Mouse (Mus musculus) T-helper 1 cell (primary cell): ENCODE results near the gene Bpifb1.
"Not testable (repeated sequence)": the region's sequence is repeated elsewhere in the genome, so short reads cannot be mapped to it uniquely, and the experiment has no call there.

Experiments used
- in situ Hi-C: fragments of 300-600 bp; cut with MboI, MseI; formaldehyde crosslinking; loops from one replicate; pipeline ENCODE4 v1.15.1; 2025; ENCODE audit warnings: high pct_unique_total_duplicates

Gene Bpifb1

DNA sequence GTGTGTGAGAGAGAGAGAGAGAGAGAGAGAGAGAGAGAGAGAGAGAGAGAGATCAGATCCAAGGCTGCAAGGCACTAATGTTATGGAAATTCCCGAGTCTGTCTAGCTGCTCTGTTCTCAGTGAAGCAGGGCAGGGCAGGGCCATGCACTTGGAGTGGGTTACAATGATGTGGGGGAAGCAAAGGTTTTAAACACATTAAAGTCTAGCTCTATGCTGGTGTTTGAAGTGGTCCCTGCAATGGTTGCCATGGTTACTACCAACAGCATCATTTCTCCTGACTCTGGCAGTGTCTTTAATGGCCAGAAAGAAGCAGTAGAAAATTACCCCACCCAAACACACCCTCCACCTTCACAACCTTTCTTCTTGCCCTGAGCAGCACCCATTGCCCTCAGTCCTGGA lies 20.5 kb downstream of the Bpifb1 start:
- in situ Hi-C loops: no loop called here

DNA sequence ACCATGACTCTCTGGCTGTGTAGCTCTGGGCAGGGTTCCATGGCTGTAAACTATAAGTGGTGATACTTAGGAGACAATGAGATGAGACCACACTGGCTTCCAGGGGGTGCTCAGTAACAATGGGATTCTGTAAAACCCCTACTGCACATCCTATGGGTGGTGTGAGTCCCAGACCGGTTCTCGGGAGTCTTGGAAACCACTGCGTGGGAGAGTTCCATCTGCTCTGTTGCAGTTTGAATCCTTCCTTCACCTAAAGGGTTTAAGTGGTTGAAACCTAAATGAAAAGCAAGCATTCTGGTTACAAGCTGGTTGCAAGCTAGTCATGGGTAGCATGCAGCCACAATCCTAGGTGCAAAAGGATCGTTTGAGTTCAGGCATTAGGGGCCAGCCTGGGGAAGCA lies 21.3 kb downstream of the Bpifb1 start:
- in situ Hi-C loops: no loop called here

DNA sequence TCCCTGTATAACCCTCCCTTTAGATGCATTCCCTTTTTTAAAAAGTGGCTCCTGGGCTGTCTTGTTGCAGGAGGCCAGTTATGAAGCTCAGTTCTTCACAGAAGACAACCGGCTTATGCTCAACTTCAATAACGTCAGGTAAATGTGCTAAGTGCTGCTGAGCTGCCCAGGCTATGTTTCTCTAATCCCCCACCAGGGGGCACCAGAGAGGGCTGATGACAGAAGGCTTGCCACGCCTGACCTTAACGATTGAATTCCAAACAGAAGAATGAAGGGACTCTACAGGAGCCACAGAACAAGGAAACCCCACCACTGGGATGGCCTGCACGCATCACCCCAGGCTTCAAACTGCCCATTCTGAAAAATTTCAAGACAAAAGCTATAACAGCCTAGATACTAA lies 24.6 kb downstream of the Bpifb1 start:
- in situ Hi-C loops: loop anchor here (5.0 kb wide), 1 partner anchor 167 kb away; no protein-coding TSS in a partner anchor

DNA sequence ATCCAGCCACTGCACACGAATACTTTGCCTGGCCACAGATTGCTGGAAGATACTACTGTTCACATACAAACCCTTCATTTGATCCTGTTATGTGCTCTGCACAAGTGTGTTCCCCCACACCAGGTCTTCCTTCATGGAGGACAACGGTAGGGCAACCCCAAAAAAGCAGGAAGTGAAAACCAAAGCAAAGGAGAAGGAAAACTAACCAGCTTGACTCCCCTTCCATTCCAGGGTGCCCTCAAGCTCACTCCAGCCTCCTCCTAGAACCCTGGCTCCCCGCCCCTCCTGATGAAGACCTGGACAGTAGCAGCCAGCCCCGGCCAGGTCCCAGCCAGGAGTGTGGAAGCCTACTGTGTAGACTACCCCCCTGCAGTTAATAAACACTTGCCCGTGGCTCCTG lies 29.3 kb downstream of the Bpifb1 start:
- in situ Hi-C loops: loop anchor here (5.0 kb wide), 2 partner anchors 72 to 162 kb away; no protein-coding TSS in a partner anchor

DNA sequence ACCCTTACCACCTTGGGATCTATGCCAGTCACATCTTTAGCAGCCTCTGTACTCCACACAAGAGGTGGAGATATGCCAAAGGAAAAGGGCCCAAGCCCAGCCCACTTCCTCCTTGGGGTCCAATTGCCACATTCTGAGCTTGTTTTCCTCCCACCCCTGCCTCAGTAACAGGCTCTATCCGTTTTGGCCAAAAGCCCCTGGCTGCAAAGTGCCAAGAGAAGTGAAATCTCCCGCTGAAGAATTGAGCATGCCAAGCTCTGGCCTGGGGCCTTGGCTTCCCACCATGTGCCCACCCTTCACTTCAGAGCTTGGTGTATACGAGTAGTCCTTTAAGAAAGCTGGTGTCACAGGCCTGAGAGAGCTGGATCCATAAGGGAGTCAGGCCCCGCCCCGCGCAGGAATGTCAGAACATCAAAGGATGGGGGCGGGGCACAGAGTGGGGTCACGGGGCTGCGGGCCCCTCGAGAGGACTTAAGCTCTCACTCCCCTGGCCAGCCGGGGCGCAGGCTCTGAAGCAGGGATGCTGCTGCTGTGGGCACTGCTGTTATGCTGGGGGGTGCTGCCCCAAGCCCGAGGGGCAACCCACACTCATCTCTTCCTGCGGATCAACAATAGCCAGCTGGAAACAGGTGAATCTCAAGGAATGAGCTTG lies 32.8 kb downstream of the Bpifb1 start, which contains the start of gene Bpifb5:
Bpifb5 (plus strand) TSS at position 478 of the 652 bp plus-strand sequence.
- in situ Hi-C loops: loop anchor here (5.0 kb wide), 1 partner anchor 69 kb away; no protein-coding TSS in a partner anchor

DNA sequence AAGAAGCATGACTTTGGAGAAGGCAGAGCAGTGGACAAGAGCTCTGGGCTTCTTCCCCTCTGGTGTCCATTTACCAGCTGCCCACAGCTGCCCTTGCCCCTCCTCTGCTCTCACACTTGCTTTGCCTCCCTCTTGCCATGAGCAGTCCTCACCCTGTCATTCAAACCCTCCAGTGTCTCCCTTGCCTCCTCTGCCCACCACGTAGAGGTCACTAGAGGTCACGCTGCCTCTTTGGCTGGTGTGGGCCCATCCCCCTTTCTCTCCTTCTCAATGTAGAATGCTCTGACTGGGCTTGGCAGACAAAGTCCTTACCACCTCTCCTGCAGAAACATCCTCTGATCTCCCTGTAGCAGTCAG lies 33.3 kb downstream of the Bpifb1 start:
- in situ Hi-C loops: loop anchor here (5.0 kb wide), 1 partner anchor 68 kb away; no protein-coding TSS in a partner anchor

DNA sequence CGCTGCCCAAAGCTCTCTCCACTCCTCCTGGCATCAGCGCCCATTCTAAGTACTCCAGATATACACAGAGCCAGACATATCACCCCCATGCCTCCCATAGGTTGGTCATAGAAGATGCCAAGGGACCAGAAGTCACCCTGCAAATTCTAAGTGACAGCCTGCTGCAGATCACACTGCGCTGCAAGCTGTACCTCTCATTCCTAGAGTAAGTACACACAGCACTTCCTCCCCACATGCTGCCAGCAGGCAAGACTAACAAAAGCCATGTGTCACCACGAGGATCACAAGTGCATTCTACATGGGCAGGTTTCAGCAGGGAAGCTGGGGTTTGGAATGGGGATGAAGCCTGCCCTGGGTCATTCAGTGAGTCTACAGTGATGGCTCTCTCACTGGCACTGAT lies 36.4 kb downstream of the Bpifb1 start:
- in situ Hi-C loops: no loop called here

DNA sequence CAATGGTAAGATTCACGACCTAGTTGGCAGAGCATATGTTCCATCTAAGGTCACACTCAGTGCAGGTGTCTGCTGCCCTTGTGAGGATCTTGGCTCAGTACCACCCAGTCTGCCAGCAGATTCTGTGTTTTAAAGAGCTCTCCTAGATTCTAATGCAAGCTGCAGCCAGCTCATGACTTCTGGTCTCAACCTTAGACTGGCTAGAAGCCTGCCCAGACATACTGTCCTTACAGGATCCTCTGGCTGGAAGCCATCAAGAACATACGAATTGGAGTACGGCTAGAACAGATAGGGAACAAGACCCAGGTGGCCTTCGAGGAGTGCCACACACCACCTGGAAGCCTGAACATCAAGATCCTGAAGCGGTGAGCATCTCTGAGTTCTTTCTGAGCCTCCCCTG lies 37.2 kb downstream of the Bpifb1 start:
- in situ Hi-C loops: no loop called here

DNA sequence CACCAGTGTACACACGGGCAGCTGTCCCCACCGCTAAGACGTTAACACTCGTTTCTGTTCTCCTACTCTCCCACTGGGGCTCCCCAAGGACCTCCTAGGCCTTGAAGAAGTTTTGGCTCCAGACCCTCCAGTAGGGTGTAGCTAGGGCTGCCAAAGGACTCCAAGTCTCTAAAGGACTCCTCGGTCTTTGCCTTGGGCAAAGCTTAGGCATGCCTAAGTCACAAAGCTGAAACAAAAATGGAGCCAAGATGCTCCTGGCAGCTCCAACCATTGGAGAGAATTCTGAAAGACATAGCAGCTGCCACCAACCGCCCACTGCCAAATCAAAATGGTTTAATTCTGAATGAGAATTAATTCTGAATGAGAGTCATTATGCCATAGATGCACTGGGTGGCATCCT lies 42.8 kb downstream of the Bpifb1 start:
- in situ Hi-C loops: no loop called here

DNA sequence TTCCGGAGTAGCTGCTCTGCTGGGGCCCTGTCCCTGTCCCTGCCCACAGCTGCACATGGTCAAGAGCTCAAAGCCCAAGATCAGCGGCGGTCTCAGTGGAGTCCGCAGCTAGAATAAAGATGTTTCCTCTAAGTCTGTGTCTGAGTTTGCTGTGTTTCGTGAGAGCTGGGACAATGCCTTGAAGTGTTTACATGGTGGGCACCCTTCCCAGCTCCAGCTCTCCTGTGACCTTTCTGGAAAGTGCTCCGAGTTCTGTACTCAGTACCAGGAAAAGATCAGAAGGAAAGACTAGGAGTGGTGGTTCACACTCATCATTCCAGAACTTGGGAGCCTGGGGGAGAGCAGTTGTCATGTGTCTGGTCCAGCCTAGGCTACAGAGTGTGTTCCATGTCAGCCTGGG lies 50.2 kb downstream of the Bpifb1 start:
- in situ Hi-C loops: no loop called here

DNA sequence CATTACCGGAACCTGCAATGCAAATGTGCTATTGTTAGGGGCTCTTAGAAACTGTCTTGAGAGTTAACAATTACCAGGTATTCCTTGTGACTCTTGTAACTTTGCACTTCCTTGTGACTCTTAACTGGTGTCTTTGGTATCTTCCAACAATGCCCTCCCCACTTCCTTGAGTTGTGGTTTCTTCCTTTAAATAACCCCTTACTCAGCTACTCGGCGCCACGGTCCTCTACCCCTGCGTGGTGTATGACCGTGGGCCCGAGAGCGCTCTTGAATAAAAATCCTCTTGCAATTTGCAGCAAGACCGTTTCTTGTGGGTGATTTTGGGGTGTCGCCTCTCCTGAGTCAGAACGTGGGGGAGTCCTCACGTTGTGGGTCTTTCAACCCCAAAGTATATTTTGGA lies 52.1 kb downstream of the Bpifb1 start:
- in situ Hi-C loops: not testable (repeated sequence)

DNA sequence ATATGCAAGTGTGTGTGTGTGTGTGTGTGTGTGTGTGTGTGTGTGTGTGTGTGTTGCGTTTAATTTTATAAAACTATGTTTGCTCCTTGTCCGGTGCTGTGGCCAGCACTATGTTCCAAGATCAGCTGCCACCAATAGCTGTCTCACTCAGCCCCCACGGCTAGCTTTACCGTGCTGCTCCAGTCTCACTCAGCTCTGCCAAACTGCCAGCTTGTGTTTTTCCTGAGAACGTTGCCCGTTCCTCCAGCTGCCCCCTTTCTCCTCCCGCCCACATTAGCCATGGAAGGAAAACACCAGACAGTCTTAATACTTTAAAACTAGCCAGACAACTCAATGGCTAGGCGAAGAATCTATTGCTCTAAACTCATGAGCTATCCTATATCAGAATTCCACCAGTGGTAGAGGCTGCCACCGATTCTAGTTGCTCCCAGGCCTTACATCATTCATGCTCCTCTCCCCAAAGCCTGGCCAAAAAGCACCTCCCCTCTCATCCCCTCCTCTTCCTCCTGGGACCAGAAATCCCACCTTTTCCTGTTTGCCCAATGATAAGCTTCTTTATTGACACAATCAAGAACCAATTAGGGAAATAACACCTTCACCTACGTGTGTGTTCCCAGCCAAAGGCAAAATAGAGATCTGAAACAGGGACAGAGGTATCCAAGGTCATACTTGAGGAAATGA lies 52.9 kb downstream of the Bpifb1 start:
- in situ Hi-C loops: no loop called here

DNA sequence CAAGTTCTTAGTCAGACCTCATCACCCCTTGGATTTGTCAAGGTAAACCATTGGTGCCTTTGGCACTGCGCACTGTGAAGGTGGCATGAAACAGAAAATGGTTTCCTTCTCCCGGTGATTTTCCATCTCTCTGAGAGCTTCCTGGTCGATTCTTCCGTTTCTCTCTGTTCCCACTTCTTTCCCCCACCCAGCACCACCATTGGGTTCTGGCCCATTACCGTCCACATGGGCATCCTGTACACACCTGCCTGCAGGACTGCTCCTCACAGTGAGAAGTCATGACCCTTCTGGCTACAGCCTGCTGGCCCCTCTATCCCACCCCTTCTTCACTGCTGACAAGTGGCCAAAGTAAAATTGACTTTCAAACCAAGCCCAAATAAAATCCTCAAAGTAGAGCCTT lies 54.7 kb downstream of the Bpifb1 start:
- in situ Hi-C loops: no loop called here

DNA sequence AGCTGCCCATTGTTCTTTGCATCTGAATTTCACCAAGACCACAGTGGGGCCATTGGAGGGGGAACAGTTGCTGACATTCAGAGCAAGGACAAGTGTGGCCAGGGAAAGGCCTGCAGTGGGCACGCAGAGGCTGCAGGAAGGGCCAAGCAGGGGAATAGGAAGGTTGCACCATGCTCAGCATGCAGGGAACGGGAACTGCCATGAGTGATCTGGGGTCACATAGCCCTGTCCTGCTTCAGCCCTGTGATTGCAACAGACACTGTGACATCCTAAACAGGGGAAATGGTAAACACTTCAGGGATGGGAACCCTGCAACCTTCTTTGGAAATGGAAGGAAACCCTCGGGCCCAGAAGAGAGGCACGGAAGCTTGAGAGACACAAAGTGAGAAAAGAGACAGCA lies 64.6 kb downstream of the Bpifb1 start:
- in situ Hi-C loops: loop anchor here (5.0 kb wide), 1 partner anchor 52 kb away; the partner anchor contains the start of gene Bpifb9b

DNA sequence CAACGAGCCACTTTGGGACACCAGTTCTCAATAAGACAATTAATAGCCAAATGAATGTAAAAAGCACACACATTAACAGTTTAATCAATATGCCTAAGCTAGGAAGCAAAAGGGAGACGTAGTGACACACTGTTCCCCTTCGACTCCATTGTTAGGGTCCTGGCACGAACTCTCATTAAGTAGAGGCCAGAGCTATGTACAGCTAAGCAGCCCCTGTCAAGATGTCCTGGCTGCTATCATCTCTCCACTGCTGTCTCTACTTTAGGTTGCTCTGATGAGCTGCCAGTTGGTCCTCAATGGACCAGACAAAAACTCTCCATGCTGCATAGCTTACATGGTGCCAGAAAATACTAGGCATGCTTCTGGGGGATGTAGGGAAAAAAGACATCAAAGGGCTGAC lies 65.2 kb downstream of the Bpifb1 start:
- in situ Hi-C loops: loop anchor here (5.0 kb wide), 1 partner anchor 52 kb away; the partner anchor contains the start of gene Bpifb9b

DNA sequence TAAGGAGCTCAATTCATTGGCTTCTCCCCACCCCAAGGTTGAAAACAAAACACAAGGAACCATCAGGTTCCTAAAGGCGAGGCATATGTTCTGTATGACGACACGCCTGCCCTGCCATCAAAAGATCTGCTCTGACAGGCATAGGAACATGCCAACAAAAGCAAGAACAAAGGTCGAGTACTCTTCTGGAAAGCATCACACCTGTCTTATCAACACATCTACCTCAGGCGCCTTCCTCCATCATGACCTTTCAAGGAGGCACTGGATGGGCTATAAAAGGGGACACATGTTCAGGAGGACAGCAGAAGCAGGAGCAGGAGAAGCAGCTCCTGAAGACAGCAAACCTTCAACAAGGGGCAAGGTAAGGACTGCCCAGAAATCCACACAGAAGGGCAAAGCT lies 66.9 kb downstream of the Bpifb1 start, which contains the start of gene Bpifb9a:
Bpifb9a (plus strand) TSS at position 301 of the 400 bp plus-strand sequence.
- in situ Hi-C loops: loop anchor here (5.0 kb wide), 1 partner anchor 50 kb away; the partner anchor contains the start of gene Bpifb9b

DNA sequence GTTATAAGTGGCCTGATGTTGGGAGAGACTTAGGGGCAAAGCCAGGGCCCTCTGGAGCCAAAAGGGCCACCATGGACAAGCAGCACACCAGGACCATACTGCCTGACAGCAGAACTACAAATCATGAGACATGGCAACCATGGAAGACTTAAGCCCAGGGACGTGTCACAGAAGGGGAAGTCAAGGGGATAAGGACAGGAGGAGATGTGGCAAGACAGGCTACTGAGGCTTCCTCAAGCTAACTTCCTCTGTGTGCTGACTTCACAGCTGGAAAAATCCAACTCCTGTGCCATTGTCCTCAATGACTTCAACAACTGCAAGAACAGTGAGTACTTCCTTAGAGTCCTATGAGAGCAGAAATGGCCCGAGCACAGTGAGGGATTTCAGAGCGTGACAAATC lies 73.8 kb downstream of the Bpifb1 start:
- in situ Hi-C loops: not testable (repeated sequence)
